Mouse (Mus musculus) limb, embryonic 15.5 days (tissue): ENCODE results near the gene Scgb2b15. TPM values are rescaled to one million over a fixed set of nuclear protein-coding genes. Genes with fewer than 3 reads are reported as not detected.
"Not testable (repeated sequence)": the region's sequence is repeated elsewhere in the genome, so short reads cannot be mapped to it uniquely, and the experiment has no call there.

Experiments used
- ATAC-seq: fragments of 200-750 bp; cut with Nextera tagmentation; 2 replicates; pipeline ENCODE4 v1.8.0; 2017; ENCODE audit warnings: low read depth, moderate TSS enrichment; ENCODE audit not compliant: insufficient number of reproducible peaks, low FRiP score, low TSS enrichment
- H3K27ac ChIP-seq: fragments of 300-500 bp; sonication (generic); 2 replicates; pipeline ENCODE4 v1.5.1; 2015; ENCODE audit warnings: moderate library complexity, mild to moderate bottlenecking, inconsistent platforms
- H3K27me3 ChIP-seq: fragments of 300-500 bp; sonication (generic); 2 replicates; pipeline ENCODE4 v1.6.1; 2015; ENCODE audit warnings: inconsistent platforms
- H3K36me3 ChIP-seq: fragments of 300-500 bp; sonication (generic); 2 replicates; pipeline ENCODE4 v1.6.1; 2015; ENCODE audit warnings: inconsistent platforms
- H3K4me1 ChIP-seq: fragments of 300-500 bp; sonication (generic); 2 replicates; pipeline ENCODE4 v1.6.1; 2015; ENCODE audit warnings: inconsistent platforms
- H3K4me2 ChIP-seq: fragments of 300-500 bp; sonication (generic); 2 replicates; pipeline ENCODE4 v1.6.1; 2015; ENCODE audit warnings: mild to moderate bottlenecking, inconsistent platforms
- H3K4me3 ChIP-seq: fragments of 300-500 bp; sonication (generic); 2 replicates; pipeline ENCODE4 v1.5.1; 2015; ENCODE audit warnings: mild to moderate bottlenecking, inconsistent platforms
- H3K9ac ChIP-seq: fragments of 300-500 bp; sonication (generic); 2 replicates; pipeline ENCODE4 v1.6.1; 2015; ENCODE audit warnings: inconsistent platforms
- H3K9me3 ChIP-seq: fragments of 300-500 bp; sonication (generic); 2 replicates; pipeline ENCODE4 v1.6.1; 2016; ENCODE audit warnings: inconsistent platforms
- polyA plus RNA-seq: library from polyadenylated mRNA; unstranded; fragments of >200 nt; fragmentation: Nextera tagmentation; extraction: Ambion mirVana; gene quantifications from 2 replicates; pipeline ENCODE4 v1.2.1, GENCODE M21; 2015

Scgb2b15 gene
- polyA plus RNA-seq, result not detected in 2 replicates

DNA sequence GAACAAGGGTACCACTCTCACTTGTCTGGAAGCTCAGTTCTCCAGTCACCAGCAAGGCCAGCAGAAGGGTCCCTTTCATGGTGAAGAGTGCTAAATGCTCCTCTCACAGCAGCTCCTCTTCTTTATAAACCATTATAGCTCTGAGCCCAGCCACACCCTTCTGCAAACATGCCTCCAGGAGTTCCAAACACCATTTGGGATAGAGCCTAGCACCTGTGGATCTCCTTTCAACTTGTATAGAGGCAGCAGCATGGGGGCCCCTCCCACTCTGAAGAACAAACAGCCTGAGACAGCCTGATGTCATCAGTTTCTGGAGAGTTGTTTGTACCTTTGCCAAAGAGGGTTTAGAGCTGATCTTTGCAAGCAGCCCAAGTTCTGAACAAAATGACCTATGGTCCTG lies at the start of gene Scgb2b15:
TSS of gene Scgb2b15 (minus strand) at position 101 of the 400 bp plus-strand sequence.
- H3K27me3 ChIP-seq, ATAC-seq, H3K4me3 ChIP-seq, H3K4me2 ChIP-seq, H3K4me1 ChIP-seq, H3K27ac ChIP-seq, H3K9ac ChIP-seq, H3K36me3 ChIP-seq, H3K9me3 ChIP-seq: not testable (repeated sequence)

DNA sequence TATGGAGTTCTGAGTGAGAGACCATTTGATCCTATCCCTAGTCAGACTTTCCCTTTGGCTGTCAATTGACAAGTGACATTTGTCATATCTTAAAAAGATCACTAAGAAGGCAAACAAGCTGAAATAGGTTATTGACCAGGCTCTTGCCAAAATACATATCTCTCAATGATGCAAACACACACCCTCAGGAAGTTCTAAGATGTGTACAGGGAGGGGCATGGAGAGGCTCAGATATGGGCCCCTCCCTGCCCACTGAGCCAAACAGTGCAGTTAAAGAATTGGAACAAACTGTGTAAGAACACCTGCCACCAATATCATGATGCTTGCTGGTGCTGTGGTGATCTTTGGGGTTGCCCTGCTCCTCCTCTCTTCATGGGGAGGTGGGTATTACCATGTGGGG lies 6.8 kb upstream of the Scgb2b15 start, which contains the start of gene Scgb1b15:
TSS of gene Scgb1b15 (plus strand) at position 301 of the 400 bp plus-strand sequence.
- H3K27ac ChIP-seq, result not testable (repeated sequence)

More for the DNA sequence above, 6.8 kb upstream of the Scgb2b15 start, which contains the start of gene Scgb1b15:
- not testable (repeated sequence) for H3K27me3 ChIP-seq, H3K9me3 ChIP-seq, H3K36me3 ChIP-seq, H3K4me1 ChIP-seq, H3K9ac ChIP-seq, ATAC-seq, H3K4me3 ChIP-seq, H3K4me2 ChIP-seq

Other genes with a start within 250 kb of the Scgb2b15 start
- gene Scgb1b15, start 6.9 kb upstream of the Scgb2b15 start, polyA plus RNA-seq, result not detected in 2 replicates
- not detected in 2 replicates for gene Scgb2b17, start 226.9 kb upstream of the Scgb2b15 start, polyA plus RNA-seq
- gene Scgb1b17, start 233.8 kb upstream of the Scgb2b15 start, polyA plus RNA-seq, result not detected in 2 replicates